Mouse (Mus musculus) erythroblast, embryonic 14.5 days (primary cell): ENCODE results near the gene Sbno2.

Source experiments
- GATA1 ChIP-seq: IDR thresholded peaks from 2 replicates; pipeline ENCODE4 v1.6.1; 2012; ENCODE audit warnings: low read length, inconsistent platforms, mixed read lengths
- TAL1 ChIP-seq: IDR thresholded peaks from 3 replicates; pipeline ENCODE4 v1.6.1; 2012; ENCODE audit warnings: low read length, inconsistent platforms, mixed read lengths

- no peak for TF ChIP-seq GATA1
- no peak for TF ChIP-seq TAL1
Observed at GRCm38 (mm10) chr10:80104181-80104580, 1.2 kb downstream of the Sbno2 start.
